Comparison of ENCODE assay signal across 8 mouse cellular contexts in the genomic region with DNA sequence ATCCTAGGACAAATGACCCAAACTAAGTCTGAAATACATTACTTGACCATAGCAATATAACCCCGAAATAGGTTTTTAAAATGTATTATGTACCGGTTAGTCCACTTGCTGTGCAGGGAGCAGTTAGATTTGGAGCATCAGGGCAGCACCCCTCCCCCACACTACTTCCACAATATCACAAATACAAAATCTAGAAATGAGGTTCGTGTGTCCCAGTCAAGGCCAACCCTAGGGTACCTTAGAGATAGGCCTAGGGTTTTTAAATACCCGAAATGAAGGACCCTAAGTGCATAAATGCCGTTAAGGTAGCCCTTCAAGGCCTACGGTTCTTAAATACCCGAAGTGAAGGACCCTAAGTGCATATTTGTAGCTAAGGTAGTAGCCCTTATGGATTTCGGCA. TPM values are rescaled to one million over a fixed set of nuclear protein-coding genes. Genes with fewer than 3 reads are reported as not detected.
DNase-seq lines count a peak whose midpoint lies in the region; ATAC-seq and TF ChIP-seq lines count a peak whose summit lies in the region.

No protein-coding gene starts in this region.

- WGBS in heart, embryonic 12.5 days: 18% methylated on average over 8 of the region's 8 CpGs
- 24% methylated on average over 8 of the region's 8 CpGs for WGBS in hindbrain, embryonic 14.5 days
- 17% methylated on average over 8 of the region's 8 CpGs for WGBS in liver, embryonic 14.5 days (ENCODE audit: insufficient replicate concordance)
- WGBS in stomach, embryonic 14.5 days: 27% methylated on average over 8 of the region's 8 CpGs

- TF ChIP-seq CTCF in liver, embryonic 14.5 days (IDR thresholded peaks at IDR 0.05; ENCODE audit: low read depth): no peak

- no peaks in the 10 kb centered on the region for H3K27me3 ChIP-seq in heart, embryonic 12.5 days (replicated peaks)
- no peaks in the 10 kb centered on the region for H3K27me3 ChIP-seq in hindbrain, embryonic 14.5 days (ENCODE audit: control insufficient read depth, insufficient read depth, low read length)
- no peaks in the 10 kb centered on the region for H3K27me3 ChIP-seq in liver, embryonic 14.5 days (ENCODE audit: control insufficient read depth, insufficient read depth, low read length)
- no peaks in the 10 kb centered on the region for H3K27me3 ChIP-seq in stomach, embryonic 14.5 days (ENCODE audit: control insufficient read depth, insufficient read depth, low read length)

- DNase-seq in heart, postnatal 10 days: no peak
- peak; percentile 44 for DNase-seq in CD4-positive, CD25-positive, alpha-beta regulatory T cell, adult 2 months (ENCODE audit: low read depth, low spot score)
- peak; percentile 12 for DNase-seq in c-Kit-positive CD71-negative TER-119-negative erythroid progenitor cells, embryonic 14.5 days (ENCODE audit: low read depth)
- DNase-seq in hindbrain, embryonic 14.5 days (ENCODE audit: low spot score): peak; percentile 49
- DNase-seq in liver, embryonic 14.5 days (ENCODE audit: low read depth in 3 of 3, low spot score in 3 of 3): peak in 1 of 3 experiments; percentile 9
- no peak for DNase-seq in embryo, embryonic 10.5 days (ENCODE audit: low spot score)

- no peak for ATAC-seq in heart, embryonic 12.5 days (ENCODE audit: insufficient number of reproducible peaks, low FRiP score)
- ATAC-seq in hindbrain, embryonic 14.5 days (ENCODE audit: low FRiP score): no peak
- no peak for ATAC-seq in liver, embryonic 14.5 days (ENCODE audit: insufficient read depth)
- ATAC-seq in stomach, embryonic 14.5 days (ENCODE audit: insufficient number of reproducible peaks, insufficient read depth, low FRiP score, low read depth): no peak

- peak overlapping the region; percentile 72 for H3K4me2 ChIP-seq in heart, embryonic 12.5 days
- H3K4me2 ChIP-seq in hindbrain, embryonic 14.5 days (replicated peaks): peak overlapping the region; percentile 75
- peak overlapping the region; percentile 76 for H3K4me2 ChIP-seq in liver, embryonic 14.5 days (ENCODE audit: low read depth)
- H3K4me2 ChIP-seq in stomach, embryonic 14.5 days (replicated peaks; ENCODE audit: low read depth, low read length): peak overlapping the region; percentile 55

- no peaks in the 10 kb centered on the region for H3K9me3 ChIP-seq in heart, embryonic 12.5 days (replicated peaks)
- no peaks in the 10 kb centered on the region for H3K9me3 ChIP-seq in hindbrain, embryonic 14.5 days (ENCODE audit: control insufficient read depth, low read length)
- H3K9me3 ChIP-seq in liver, embryonic 14.5 days (ENCODE audit: control insufficient read depth, low read length): no peaks in the 10 kb centered on the region
- no peaks in the 10 kb centered on the region for H3K9me3 ChIP-seq in stomach, embryonic 14.5 days (ENCODE audit: control insufficient read depth, low read depth, low read length)

- no peak for TF ChIP-seq EP300 in liver, embryonic 14.5 days (IDR thresholded peaks at IDR 0.05; ENCODE audit: low read depth)

- H3K9ac ChIP-seq in heart, embryonic 12.5 days: peak overlapping the region; percentile 73
- H3K9ac ChIP-seq in hindbrain, embryonic 14.5 days: peak overlapping the region; percentile 99
- H3K9ac ChIP-seq in liver, embryonic 14.5 days (replicated peaks): peak overlapping the region; percentile 77
- peak overlapping the region; percentile 54 for H3K9ac ChIP-seq in stomach, embryonic 14.5 days (replicated peaks; ENCODE audit: low read depth, low read length)

- intact Hi-C loops in heart, postnatal 10 days (cut with DNase I): loop anchor here (2.0 to 5.0 kb wide), 4 partner anchors 164 to 381 kb away; a partner anchor contains a TSS

- no peaks in the 10 kb centered on the region for H3K36me3 ChIP-seq in heart, embryonic 12.5 days
- no peaks in the 10 kb centered on the region for H3K36me3 ChIP-seq in hindbrain, embryonic 14.5 days (replicated peaks; ENCODE audit: control insufficient read depth, insufficient read depth)
- H3K36me3 ChIP-seq in liver, embryonic 14.5 days (replicated peaks; ENCODE audit: control insufficient read depth, insufficient read depth, low read depth): no peaks in the 10 kb centered on the region
- H3K36me3 ChIP-seq in stomach, embryonic 14.5 days (ENCODE audit: control insufficient read depth, insufficient read depth, low read length): no peaks in the 10 kb centered on the region

- peak overlapping the region; percentile 96 for H3K27ac ChIP-seq in heart, embryonic 12.5 days (ENCODE audit: poor library complexity, severe bottlenecking)
- H3K27ac ChIP-seq in hindbrain, embryonic 14.5 days: peak overlapping the region; percentile 100
- peak overlapping the region; percentile 73 for H3K27ac ChIP-seq in liver, embryonic 14.5 days
- H3K27ac ChIP-seq in stomach, embryonic 14.5 days (ENCODE audit: low read length): peak overlapping the region; percentile 100

- peaks cover 5% of the 10 kb centered on the region for H3K4me1 ChIP-seq in heart, embryonic 12.5 days (replicated peaks)
- peaks cover 17% of the 10 kb centered on the region for H3K4me1 ChIP-seq in hindbrain, embryonic 14.5 days (replicated peaks; ENCODE audit: control insufficient read depth, insufficient read depth, low read length)
- peaks cover 0 to 5% of the 10 kb centered on the region in 2 experiments; a peak in 2 of 4 replicates for H3K4me1 ChIP-seq in liver, embryonic 14.5 days (replicated peaks; ENCODE audit: control insufficient read depth in 2 of 2, insufficient read depth in 2 of 2, low read length in 1 of 2)
- H3K4me1 ChIP-seq in stomach, embryonic 14.5 days (ENCODE audit: control insufficient read depth, insufficient read depth, low read length): peaks cover 3% of the 10 kb centered on the region; the same call in 1 of the 2 replicates

- H3K4me3 ChIP-seq in heart, embryonic 12.5 days: peak overlapping the region; percentile 99
- H3K4me3 ChIP-seq in hindbrain, embryonic 14.5 days (replicated peaks; ENCODE audit: low read length): peak overlapping the region; percentile 99
- H3K4me3 ChIP-seq in liver, embryonic 14.5 days (ENCODE audit: insufficient read depth in 1 of 2, low read depth in 2 of 2, low read length in 2 of 2): peak overlapping the region; percentile 81 to 91
- peak overlapping the region; percentile 96 for H3K4me3 ChIP-seq in stomach, embryonic 14.5 days (ENCODE audit: low read depth, low read length)

RNA-seq across cellular contexts. Expression of a gene that starts 0.9 kb away (rescaled TPM):
- 118 and 123 TPM in 2 replicates for polyA plus RNA-seq in heart, embryonic 12.5 days (2016; fragmentation: Nextera tagmentation; extraction: Ambion mirVana)
- total RNA-seq in heart, postnatal 10 days (2021): 100 to 1,000 TPM; 101 to 115 TPM
- polyA plus RNA-seq in hindbrain, embryonic 14.5 days (2014; fragmentation: Nextera tagmentation; extraction: Ambion mirVana): 206 and 212 TPM in 2 replicates
- 7.3 and 16.5 TPM in 2 replicates for polyA plus RNA-seq in liver, embryonic 14.5 days (2012; rRNA removed)
- polyA plus RNA-seq in liver, embryonic 14.5 days (2014; fragmentation: Nextera tagmentation; extraction: Ambion mirVana): 36.4 and 37.4 TPM in 2 replicates
- 84.9 and 92.4 TPM in 2 replicates for polyA plus RNA-seq in stomach, embryonic 14.5 days (2014; fragmentation: Nextera tagmentation; extraction: Ambion mirVana)

Comparison
In these comparisons a context has a peak if more than half of its experiments do, and no peak if none do; other contexts are left out.
1. DNase-seq: peak in CD4-positive, CD25-positive, alpha-beta regulatory T cell, adult 2 months (single experiment), c-Kit-positive CD71-negative TER-119-negative erythroid progenitor cells, embryonic 14.5 days (single experiment) and hindbrain, embryonic 14.5 days (single experiment); none in heart, postnatal 10 days (0 of 2) and embryo, embryonic 10.5 days (single experiment).
2. Peak in every context shown above with its lines, with median percentiles within 50 percentile points of each other: H3K27ac ChIP-seq, H3K4me2 ChIP-seq, H3K4me3 ChIP-seq and H3K9ac ChIP-seq.